Mouse (Mus musculus): Measurements from ENCODE around the gene Lrrc14b. TPM values are rescaled to one million over a fixed set of nuclear protein-coding genes. Genes with fewer than 3 reads are reported as not detected.
A peak's percentile ranks its signal among the peaks of the same experiment; 100 is the strongest.

Lrrc14b gene
- polyA plus RNA-seq, 2 experiments: 0.02 TPM; not detected in 1

DNA sequence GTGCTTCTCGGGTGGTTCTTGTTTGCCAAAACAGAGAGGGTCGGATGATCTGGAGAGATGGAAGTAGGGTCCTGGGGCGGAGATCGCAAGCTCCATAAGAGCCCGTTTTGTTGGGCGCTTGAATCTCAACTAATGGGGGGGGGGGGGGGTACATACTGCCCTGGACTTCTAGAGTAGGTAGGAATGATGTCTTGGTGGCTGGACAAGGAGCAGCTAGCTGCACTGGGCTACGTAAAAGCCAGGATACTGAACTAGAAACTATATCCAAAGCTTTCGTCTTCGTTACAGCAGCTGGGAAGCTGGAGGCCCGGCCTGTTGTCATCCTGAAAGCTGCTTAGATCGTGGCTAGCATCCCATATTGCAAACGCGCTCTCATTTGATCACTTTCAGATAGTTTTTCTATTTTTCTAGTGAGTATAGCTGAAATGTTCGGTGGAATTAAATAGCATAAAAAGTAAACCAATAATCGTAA is 13.3 kb downstream of the Lrrc14b start:
- under 1% methylated on average over 15 of the region's 15 CpGs for WGBS (ENCODE audit: insufficient replicate concordance)
- H3K9me3 ChIP-seq (ENCODE audit: control insufficient read depth, low read length): no peaks in the 10 kb centered on the region
- H3K27me3 ChIP-seq (ENCODE audit: control insufficient read depth, insufficient read depth, low read length): no peaks in the 10 kb centered on the region
- H3K4me3 ChIP-seq (ENCODE audit: insufficient read depth in 1 of 2, low read depth in 2 of 2, low read length in 2 of 2): peak overlapping the region; percentile 83 to 88
- DNase-seq (ENCODE audit: low read depth in 3 of 3, low spot score in 3 of 3) (peak in 2 of 3 experiments; percentile 9 to 14), ATAC-seq (ENCODE audit: insufficient read depth) (peak; percentile 55)
- peak overlapping the region; percentile 93 for H3K9ac ChIP-seq (replicated peaks)
- peak overlapping the region; percentile 83 for H3K4me2 ChIP-seq (ENCODE audit: low read depth)
- peaks cover 3 to 5% of the 10 kb centered on the region in 2 experiments; a peak in 3 of 4 replicates for H3K4me1 ChIP-seq (replicated peaks; ENCODE audit: control insufficient read depth in 2 of 2, insufficient read depth in 2 of 2, low read length in 1 of 2)
- H3K27ac ChIP-seq: peak overlapping the region; percentile 20; the same call in 1 of the 2 replicates
- TF ChIP-seq EP300 (IDR thresholded peaks at IDR 0.05; ENCODE audit: low read depth): no peak
- TF ChIP-seq CTCF (IDR thresholded peaks at IDR 0.05; ENCODE audit: low read depth): no peak
- H3K36me3 ChIP-seq (replicated peaks; ENCODE audit: control insufficient read depth, insufficient read depth, low read depth): peaks cover 2% of the 10 kb centered on the region

- Histone ChIP-seq H3K36me3 (replicated peaks; ENCODE audit: control insufficient read depth, insufficient read depth, low read depth) (peaks cover 2% of the 10 kb centered on the region), H3K4me3 (ENCODE audit: insufficient read depth in 1 of 2, low read depth in 2 of 2, low read length in 2 of 2) (peak within 1 kb of the TSS; percentile 83 to 88), H3K4me2 (ENCODE audit: low read depth) (peak within 1 kb of the TSS; percentile 83), H3K4me1 (replicated peaks; ENCODE audit: control insufficient read depth in 2 of 2, insufficient read depth in 2 of 2, low read length in 1 of 2) (peaks cover 3 to 5% of the 10 kb centered on the region in 2 experiments; a peak in 3 of 4 replicates), H3K9ac (replicated peaks) (peak within 1 kb of the TSS; percentile 93), H3K27ac (peak within 1 kb of the TSS; percentile 80), H3K27me3 (ENCODE audit: control insufficient read depth, insufficient read depth, low read length) (no peaks in the 10 kb centered on the region), H3K9me3 (ENCODE audit: control insufficient read depth, low read length) (no peaks in the 10 kb centered on the region)
- ATAC-seq (ENCODE audit: insufficient read depth) (peak; percentile 95), DNase-seq (ENCODE audit: low read depth in 3 of 3, low spot score in 3 of 3) (peak; percentile 92 to 96 (median 94))
- TF ChIP-seq CTCF (IDR thresholded peaks at IDR 0.05; ENCODE audit: low read depth) (peak; percentile 56), EP300 (IDR thresholded peaks at IDR 0.05; ENCODE audit: low read depth) (no peak)
- under 1% methylated on average over 57 of the region's 57 CpGs for WGBS (ENCODE audit: insufficient replicate concordance)
Observed at GRCm38 (mm10) chr13:74349566-74350434, 14.0 kb downstream of the Lrrc14b start, which contains the start of the genes Sdha and Ccdc127. Sdha (minus strand) TSS chr13:74350280. Ccdc127 (plus strand) TSS chr13:74350309.

- Histone ChIP-seq H3K36me3 (replicated peaks; ENCODE audit: control insufficient read depth, insufficient read depth, low read depth) (peaks cover 52% of the 10 kb centered on the region), H3K4me2 (ENCODE audit: low read depth) (no peak overlapping the region), H3K4me3 (ENCODE audit: insufficient read depth in 1 of 2, low read depth in 2 of 2, low read length in 2 of 2) (no peak overlapping the region), H3K9ac (replicated peaks) (no peak overlapping the region), H3K4me1 (replicated peaks; ENCODE audit: control insufficient read depth in 2 of 2, insufficient read depth in 2 of 2, low read length in 1 of 2) (no peaks in the 10 kb centered on the region), H3K27me3 (ENCODE audit: control insufficient read depth, insufficient read depth, low read length) (no peaks in the 10 kb centered on the region), H3K9me3 (ENCODE audit: control insufficient read depth, low read length) (no peaks in the 10 kb centered on the region), H3K27ac (no peak overlapping the region)
- DNase-seq (ENCODE audit: low read depth in 3 of 3, low spot score in 3 of 3): peak in 1 of 3 experiments; percentile 33
- 38% methylated on average over 3 of the region's 3 CpGs for WGBS (ENCODE audit: insufficient replicate concordance)
- TF ChIP-seq EP300 (IDR thresholded peaks at IDR 0.05; ENCODE audit: low read depth) (no peak), CTCF (IDR thresholded peaks at IDR 0.05; ENCODE audit: low read depth) (peak; percentile 67)
- ATAC-seq (ENCODE audit: insufficient read depth): peak; percentile 52; the same call in 1 of the 2 replicates
Observed at GRCm38 (mm10) chr13:74341036-74341435, 22.8 kb downstream of the Lrrc14b start.

- TF ChIP-seq EP300 (IDR thresholded peaks at IDR 0.05; ENCODE audit: low read depth) (no peak), CTCF (IDR thresholded peaks at IDR 0.05; ENCODE audit: low read depth) (no peak)
- Histone ChIP-seq H3K9ac (replicated peaks) (no peak overlapping the region), H3K4me3 (ENCODE audit: insufficient read depth in 1 of 2, low read depth in 2 of 2, low read length in 2 of 2) (no peak overlapping the region), H3K4me2 (ENCODE audit: low read depth) (no peak overlapping the region), H3K27ac (no peak overlapping the region), H3K4me1 (replicated peaks; ENCODE audit: control insufficient read depth in 2 of 2, insufficient read depth in 2 of 2, low read length in 1 of 2) (no peaks in the 10 kb centered on the region), H3K36me3 (replicated peaks; ENCODE audit: control insufficient read depth, insufficient read depth, low read depth) (peaks cover 53% of the 10 kb centered on the region), H3K27me3 (ENCODE audit: control insufficient read depth, insufficient read depth, low read length) (no peaks in the 10 kb centered on the region), H3K9me3 (ENCODE audit: control insufficient read depth, low read length) (no peaks in the 10 kb centered on the region)
- DNase-seq (ENCODE audit: low read depth in 3 of 3, low spot score in 3 of 3) (no peak), ATAC-seq (ENCODE audit: insufficient read depth) (no peak)
Observed at GRCm38 (mm10) chr13:74329321-74329720, 34.5 kb downstream of the Lrrc14b start.
